Mouse (Mus musculus): ENCODE data around the gene Cradd. TPM values are rescaled to one million over a fixed set of nuclear protein-coding genes. Genes with fewer than 3 reads are reported as not detected.

Cradd gene
- polyA plus RNA-seq, 1 experiment from 2014 or later, result 11.7 TPM

GRCm38 (mm10) chr10:95156410-95156809 is 167.5 kb downstream of the Cradd start:
- Histone ChIP-seq H3K36me3 (ENCODE audit: control insufficient read depth, insufficient read depth, low read length) (no peaks in the 10 kb centered on the region), H3K4me3 (ENCODE audit: low read depth, low read length) (no peak overlapping the region), H3K4me2 (ENCODE audit: low read length) (no peak overlapping the region), H3K27ac (ENCODE audit: low read depth, low read length) (no peak overlapping the region), H3K27me3 (replicated peaks; ENCODE audit: control insufficient read depth, insufficient read depth, low read length) (no peaks in the 10 kb centered on the region), H3K9ac (ENCODE audit: low read length) (no peak overlapping the region), H3K4me1 (ENCODE audit: control insufficient read depth, insufficient read depth, low read length) (no peaks in the 10 kb centered on the region), H3K9me3 (replicated peaks; ENCODE audit: control insufficient read depth, low read length) (no peaks in the 10 kb centered on the region)
- no peak for DNase-seq (ENCODE audit: low spot score)
- ATAC-seq, result no peak
- 93% methylated on average over 6 of the region's 7 CpGs for WGBS

- ATAC-seq, result no peak
- Histone ChIP-seq H3K9me3 (replicated peaks; ENCODE audit: control insufficient read depth, low read length) (no peaks in the 10 kb centered on the region), H3K4me2 (ENCODE audit: low read length) (no peak overlapping the region), H3K27me3 (replicated peaks; ENCODE audit: control insufficient read depth, insufficient read depth, low read length) (no peaks in the 10 kb centered on the region), H3K4me1 (ENCODE audit: control insufficient read depth, insufficient read depth, low read length) (no peaks in the 10 kb centered on the region), H3K27ac (ENCODE audit: low read depth, low read length) (no peak overlapping the region), H3K9ac (ENCODE audit: low read length) (no peak overlapping the region), H3K4me3 (ENCODE audit: low read depth, low read length) (no peak overlapping the region), H3K36me3 (ENCODE audit: control insufficient read depth, insufficient read depth, low read length) (no peaks in the 10 kb centered on the region)
- 84% methylated on average over 1 of the region's 1 CpGs for WGBS
- DNase-seq (ENCODE audit: low spot score), result no peak
Observed at GRCm38 (mm10) chr10:95154675-95155074, 169.3 kb downstream of the Cradd start.

GRCm38 (mm10) chr10:95153224-95153623 is 170.7 kb downstream of the Cradd start:
- Histone ChIP-seq H3K9me3 (replicated peaks; ENCODE audit: control insufficient read depth, low read length) (no peaks in the 10 kb centered on the region), H3K9ac (ENCODE audit: low read length) (no peak overlapping the region), H3K27me3 (replicated peaks; ENCODE audit: control insufficient read depth, insufficient read depth, low read length) (no peaks in the 10 kb centered on the region), H3K4me2 (ENCODE audit: low read length) (no peak overlapping the region), H3K36me3 (ENCODE audit: control insufficient read depth, insufficient read depth, low read length) (no peaks in the 10 kb centered on the region), H3K27ac (ENCODE audit: low read depth, low read length) (no peak overlapping the region), H3K4me1 (ENCODE audit: control insufficient read depth, insufficient read depth, low read length) (no peaks in the 10 kb centered on the region), H3K4me3 (ENCODE audit: low read depth, low read length) (no peak overlapping the region)
- no peak for DNase-seq (ENCODE audit: low spot score)
- 84% methylated on average over 7 of the region's 7 CpGs for WGBS
- no peak for ATAC-seq

- H3K4me3 ChIP-seq (ENCODE audit: low read depth, low read length), result no peak overlapping the region
- no peak overlapping the region for H3K27ac ChIP-seq (ENCODE audit: low read depth, low read length)
- no peaks in the 10 kb centered on the region for H3K27me3 ChIP-seq (replicated peaks; ENCODE audit: control insufficient read depth, insufficient read depth, low read length)
- H3K9me3 ChIP-seq (replicated peaks; ENCODE audit: control insufficient read depth, low read length), result no peaks in the 10 kb centered on the region
- no peaks in the 10 kb centered on the region for H3K36me3 ChIP-seq (ENCODE audit: control insufficient read depth, insufficient read depth, low read length)
- DNase-seq (ENCODE audit: low spot score), result no peak
- no peak for ATAC-seq
- H3K4me2 ChIP-seq (ENCODE audit: low read length), result no peak overlapping the region
- no peaks in the 10 kb centered on the region for H3K4me1 ChIP-seq (ENCODE audit: control insufficient read depth, insufficient read depth, low read length)
- H3K9ac ChIP-seq (ENCODE audit: low read length), result no peak overlapping the region
- WGBS, result 90% methylated on average over 9 of the region's 9 CpGs
Observed at GRCm38 (mm10) chr10:95152503-95152989, 171.4 kb downstream of the Cradd start.

DNA sequence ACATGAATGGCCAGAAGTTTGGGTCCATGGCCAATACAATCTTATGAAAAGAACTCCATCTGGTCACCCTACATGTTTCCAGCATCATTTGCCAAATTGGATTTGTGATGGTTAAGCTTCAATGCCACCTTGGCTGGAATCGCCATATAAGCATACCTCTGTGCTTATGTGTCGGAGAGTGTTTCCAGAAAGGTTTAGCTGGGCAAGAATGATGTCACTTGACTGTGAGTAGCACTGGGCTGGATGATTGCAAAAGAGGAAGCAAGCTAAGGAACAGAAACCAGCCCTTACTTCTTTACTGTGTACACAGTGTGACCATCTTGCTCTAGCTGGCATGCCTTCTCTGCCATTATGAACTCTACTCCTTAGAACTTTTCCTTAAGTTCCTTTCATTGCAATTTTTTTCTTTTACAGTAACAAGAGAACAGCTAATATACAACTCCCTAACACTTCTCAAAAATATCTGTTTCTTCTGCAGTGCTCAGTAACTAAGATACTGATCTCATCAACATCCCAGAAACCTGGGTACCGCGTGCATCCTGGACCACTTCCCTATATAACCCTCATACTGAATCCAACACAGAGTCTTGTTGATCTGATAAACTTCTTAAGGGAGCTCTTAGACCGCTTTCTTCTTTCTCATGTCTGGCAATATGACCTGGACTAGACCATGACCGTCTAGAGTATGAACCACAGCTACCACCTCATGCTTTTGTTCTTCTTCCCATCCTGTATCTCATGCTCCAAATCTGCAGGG is 172.7 kb downstream of the Cradd start:
- ATAC-seq (no peak), DNase-seq (ENCODE audit: low spot score) (peak; percentile 30)
- H3K9me3 ChIP-seq (replicated peaks; ENCODE audit: control insufficient read depth, low read length), result no peaks in the 10 kb centered on the region
- no peaks in the 10 kb centered on the region for H3K36me3 ChIP-seq (ENCODE audit: control insufficient read depth, insufficient read depth, low read length)
- no peaks in the 10 kb centered on the region for H3K27me3 ChIP-seq (replicated peaks; ENCODE audit: control insufficient read depth, insufficient read depth, low read length)
- 91% methylated on average over 6 of the region's 6 CpGs for WGBS
- no peak overlapping the region for H3K4me3 ChIP-seq (ENCODE audit: low read depth, low read length)
- H3K9ac ChIP-seq (ENCODE audit: low read length), result no peak overlapping the region
- no peak overlapping the region for H3K27ac ChIP-seq (ENCODE audit: low read depth, low read length)
- no peak overlapping the region for H3K4me2 ChIP-seq (ENCODE audit: low read length)
- H3K4me1 ChIP-seq (ENCODE audit: control insufficient read depth, insufficient read depth, low read length), result peaks cover 6% of the 10 kb centered on the region; the same call in 1 of the 2 replicates

GRCm38 (mm10) chr10:95149666-95150065 is 174.3 kb downstream of the Cradd start:
- no peak overlapping the region for H3K4me3 ChIP-seq (ENCODE audit: low read depth, low read length)
- H3K36me3 ChIP-seq (ENCODE audit: control insufficient read depth, insufficient read depth, low read length), result no peaks in the 10 kb centered on the region

DNA sequence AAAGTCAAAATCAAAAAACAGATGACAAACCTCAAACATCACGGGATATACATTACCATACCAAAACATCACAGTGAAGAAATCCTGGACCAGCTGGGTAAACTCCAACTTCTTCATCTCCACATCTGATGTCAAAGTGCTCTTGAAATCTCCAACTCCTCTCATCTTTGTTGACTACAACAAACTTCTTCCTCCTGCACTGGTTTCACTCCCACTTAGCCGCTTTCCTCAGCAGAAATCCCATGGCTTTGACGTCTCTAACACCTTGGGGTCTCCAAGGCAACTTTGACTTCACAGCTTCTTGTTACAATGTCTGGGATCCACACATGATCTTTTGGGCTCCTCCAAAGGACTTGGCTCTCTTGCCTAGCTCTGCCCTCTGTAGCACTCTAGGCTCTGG is 175.3 kb downstream of the Cradd start:
- H3K36me3 ChIP-seq (ENCODE audit: control insufficient read depth, insufficient read depth, low read length), result no peaks in the 10 kb centered on the region
- no peaks in the 10 kb centered on the region for H3K27me3 ChIP-seq (replicated peaks; ENCODE audit: control insufficient read depth, insufficient read depth, low read length)
- WGBS, result 90% methylated on average over 3 of the region's 3 CpGs
- ATAC-seq (no peak), DNase-seq (ENCODE audit: low spot score) (no peak)
- no peak overlapping the region for H3K9ac ChIP-seq (ENCODE audit: low read length)
- H3K4me3 ChIP-seq (ENCODE audit: low read depth, low read length), result no peak overlapping the region
- H3K4me1 ChIP-seq (ENCODE audit: control insufficient read depth, insufficient read depth, low read length), result peaks cover 27% of the 10 kb centered on the region
- H3K4me2 ChIP-seq (ENCODE audit: low read length), result no peak overlapping the region
- H3K9me3 ChIP-seq (replicated peaks; ENCODE audit: control insufficient read depth, low read length), result no peaks in the 10 kb centered on the region
- H3K27ac ChIP-seq (ENCODE audit: low read depth, low read length), result no peak overlapping the region

More at GRCm38 (mm10) chr10:95149666-95150065, 174.3 kb downstream of the Cradd start:
- Histone ChIP-seq H3K27me3 (replicated peaks; ENCODE audit: control insufficient read depth, insufficient read depth, low read length) (no peaks in the 10 kb centered on the region), H3K27ac (ENCODE audit: low read depth, low read length) (no peak overlapping the region), H3K9me3 (replicated peaks; ENCODE audit: control insufficient read depth, low read length) (no peaks in the 10 kb centered on the region), H3K4me1 (ENCODE audit: control insufficient read depth, insufficient read depth, low read length) (peaks cover 18% of the 10 kb centered on the region), H3K9ac (ENCODE audit: low read length) (no peak overlapping the region), H3K4me2 (ENCODE audit: low read length) (no peak overlapping the region)
- no peak for ATAC-seq
- DNase-seq (ENCODE audit: low spot score), result no peak
- 6% methylated on average over 1 of the region's 1 CpGs for WGBS

DNA sequence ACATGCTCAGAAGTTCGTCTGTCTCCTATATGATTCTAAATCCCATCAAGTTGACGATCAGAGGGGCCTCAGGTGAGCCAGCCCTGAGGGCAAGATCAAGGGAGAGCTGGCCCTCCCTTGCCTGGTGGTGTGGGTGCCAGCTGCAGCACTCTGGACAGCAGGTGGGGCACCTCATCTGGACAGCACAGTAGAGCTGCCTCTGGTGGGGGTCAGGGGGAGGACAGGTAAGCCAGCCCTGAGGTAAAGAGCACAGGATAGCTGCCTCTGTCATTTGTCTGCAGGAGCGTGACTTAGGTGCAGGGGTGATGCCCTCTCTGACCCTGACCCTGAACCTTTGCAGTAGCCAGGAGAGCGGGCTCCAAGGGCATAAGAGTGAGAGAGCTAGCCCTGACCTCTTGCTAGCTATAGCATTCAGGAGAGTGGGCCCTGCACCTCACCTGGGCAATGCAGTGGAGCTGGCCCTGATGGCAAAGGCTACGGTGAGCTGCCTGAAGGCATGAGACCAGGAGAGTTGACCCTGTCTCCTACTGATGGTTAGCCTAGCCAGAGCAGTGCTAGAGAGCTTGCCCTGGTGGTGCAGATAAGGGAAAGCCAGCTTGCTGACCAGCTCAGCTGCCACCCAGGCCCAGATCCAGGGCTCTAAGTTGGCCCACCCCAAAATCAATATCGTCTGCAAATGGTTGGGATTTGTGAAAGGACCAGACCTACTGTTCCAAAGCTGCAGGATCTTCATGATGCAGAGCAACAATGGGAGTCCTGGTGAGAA is 176.6 kb downstream of the Cradd start:
- Histone ChIP-seq H3K9me3 (replicated peaks; ENCODE audit: control insufficient read depth, low read length) (no peaks in the 10 kb centered on the region), H3K36me3 (ENCODE audit: control insufficient read depth, insufficient read depth, low read length) (no peaks in the 10 kb centered on the region), H3K9ac (ENCODE audit: low read length) (no peak overlapping the region), H3K27me3 (replicated peaks; ENCODE audit: control insufficient read depth, insufficient read depth, low read length) (no peaks in the 10 kb centered on the region), H3K4me2 (ENCODE audit: low read length) (no peak overlapping the region), H3K27ac (ENCODE audit: low read depth, low read length) (no peak overlapping the region), H3K4me3 (ENCODE audit: low read depth, low read length) (no peak overlapping the region), H3K4me1 (ENCODE audit: control insufficient read depth, insufficient read depth, low read length) (peaks cover 38% of the 10 kb centered on the region)
- no peak for ATAC-seq
- no peak for DNase-seq (ENCODE audit: low spot score)
- 89% methylated on average over 6 of the region's 6 CpGs for WGBS

DNA sequence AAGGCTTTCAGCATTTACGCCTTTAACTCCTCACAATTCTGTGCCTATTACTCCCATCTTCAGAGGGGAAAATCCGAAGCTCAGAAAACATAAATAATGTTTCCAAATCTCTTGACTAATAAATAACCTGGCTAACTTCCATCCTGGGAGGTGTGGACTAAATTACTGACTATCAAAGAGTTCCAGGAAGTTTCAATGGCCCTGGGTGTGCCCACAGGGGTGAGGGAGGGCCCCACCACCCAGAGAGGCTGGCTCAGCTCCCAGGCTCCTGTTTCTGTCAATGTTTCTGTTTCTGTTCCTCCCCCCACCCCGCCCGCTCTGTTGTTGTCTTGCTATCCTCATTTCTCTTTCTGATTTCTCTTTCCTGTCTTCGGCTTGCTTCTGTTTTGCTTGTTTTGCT is 177.4 kb downstream of the Cradd start:
- Histone ChIP-seq H3K4me3 (ENCODE audit: low read depth, low read length) (no peak overlapping the region), H3K9me3 (replicated peaks; ENCODE audit: control insufficient read depth, low read length) (no peaks in the 10 kb centered on the region), H3K4me1 (ENCODE audit: control insufficient read depth, insufficient read depth, low read length) (peaks cover 38% of the 10 kb centered on the region), H3K36me3 (ENCODE audit: control insufficient read depth, insufficient read depth, low read length) (no peaks in the 10 kb centered on the region), H3K4me2 (ENCODE audit: low read length) (no peak overlapping the region), H3K27ac (ENCODE audit: low read depth, low read length) (no peak overlapping the region; the same call in 1 of the 2 replicates), H3K27me3 (replicated peaks; ENCODE audit: control insufficient read depth, insufficient read depth, low read length) (no peaks in the 10 kb centered on the region), H3K9ac (ENCODE audit: low read length) (no peak overlapping the region)
- ATAC-seq, result no peak
- WGBS, result 40% methylated on average over 5 of the region's 5 CpGs
- DNase-seq (ENCODE audit: low spot score), result peak; percentile 44

Data from forebrain, embryonic 14.5 days (tissue).